Mouse (Mus musculus) left cerebral cortex, adult 18-20 months (tissue): ENCODE data around the gene Kcnj10. TPM values are rescaled to one million over a fixed set of nuclear protein-coding genes. Genes with fewer than 3 reads are reported as not detected.

Source experiments
- total RNA-seq, 2 experiments: library from RNA; stranded (reverse); gene quantifications; 2 replicates each; pipeline ENCODE4 v1.2.3; 2021

Gene Kcnj10
- total RNA-seq, 2 experiments from 2014 or later: 67.5 to 87.1 TPM

Other genes with a start within 250 kb of the Kcnj10 start
- 10 to 100 TPM; 87.3 to 87.5 TPM for gene Pex19, start 214.5 kb upstream of the Kcnj10 start, total RNA-seq
- gene Dcaf8, start 193.1 kb upstream of the Kcnj10 start, total RNA-seq: 100 to 1,000 TPM; 117 TPM
- 100 to 1,000 TPM; 412 to 456 TPM for gene Pea15a, start 134.4 kb upstream of the Kcnj10 start, total RNA-seq
- gene Casq1, start 121.3 kb upstream of the Kcnj10 start, total RNA-seq: under 1 TPM in 1 of 2 experiments, not detected in 1; 0.63 TPM
- not detected for gene Atp1a4, start 82.8 kb upstream of the Kcnj10 start, total RNA-seq
- gene Igsf8, start 79.6 kb upstream of the Kcnj10 start, total RNA-seq: 100 to 1,000 TPM; 278 to 283 TPM
- gene Atp1a2, start 43.1 kb upstream of the Kcnj10 start, total RNA-seq: 100 to 1,000 TPM; 588 to 687 TPM
- 100 to 1,000 TPM; 132 to 133 TPM for gene Kcnj9, start 11.9 kb upstream of the Kcnj10 start, total RNA-seq
- gene Pigm, start 35.3 kb downstream of the Kcnj10 start, total RNA-seq: 1 to 10 TPM; 7.9 to 8.6 TPM
- 1 to 10 TPM in 1 of 2 experiments, under 1 TPM in 1; 0.61 to 1.0 TPM for gene Slamf9, start 134.1 kb downstream of the Kcnj10 start, total RNA-seq
- gene Igsf9, start 140.6 kb downstream of the Kcnj10 start, total RNA-seq: 1 to 10 TPM; 6.3 to 7.0 TPM
- 10 to 100 TPM in 1 of 2 experiments, 1 to 10 TPM in 1; 8.2 to 12.3 TPM for gene Tagln2, start 158.8 kb downstream of the Kcnj10 start, total RNA-seq
- 1 to 10 TPM; 2.9 to 4.2 TPM for gene Cfap45, start 179.6 kb downstream of the Kcnj10 start, total RNA-seq
- gene Vsig8, start 214.7 kb downstream of the Kcnj10 start, total RNA-seq: under 1 TPM; 0.21 to 0.23 TPM
- not detected for gene Slamf8, start 249.4 kb downstream of the Kcnj10 start, total RNA-seq